Mouse (Mus musculus) lung, postnatal 0 days (tissue): ENCODE results near the gene Slc22a22.

ENCODE experiments used
- CTCF ChIP-seq: IDR thresholded peaks from 2 replicates; pipeline ENCODE4 v1.5.1; 2016; ENCODE audit warnings: antibody characterized with exemption, mild to moderate bottlenecking
- EP300 ChIP-seq: IDR thresholded peaks from 2 replicates; pipeline ENCODE4 v1.6.1; 2016; ENCODE audit warnings: antibody characterized with exemption, mild to moderate bottlenecking, control low read depth

DNA sequence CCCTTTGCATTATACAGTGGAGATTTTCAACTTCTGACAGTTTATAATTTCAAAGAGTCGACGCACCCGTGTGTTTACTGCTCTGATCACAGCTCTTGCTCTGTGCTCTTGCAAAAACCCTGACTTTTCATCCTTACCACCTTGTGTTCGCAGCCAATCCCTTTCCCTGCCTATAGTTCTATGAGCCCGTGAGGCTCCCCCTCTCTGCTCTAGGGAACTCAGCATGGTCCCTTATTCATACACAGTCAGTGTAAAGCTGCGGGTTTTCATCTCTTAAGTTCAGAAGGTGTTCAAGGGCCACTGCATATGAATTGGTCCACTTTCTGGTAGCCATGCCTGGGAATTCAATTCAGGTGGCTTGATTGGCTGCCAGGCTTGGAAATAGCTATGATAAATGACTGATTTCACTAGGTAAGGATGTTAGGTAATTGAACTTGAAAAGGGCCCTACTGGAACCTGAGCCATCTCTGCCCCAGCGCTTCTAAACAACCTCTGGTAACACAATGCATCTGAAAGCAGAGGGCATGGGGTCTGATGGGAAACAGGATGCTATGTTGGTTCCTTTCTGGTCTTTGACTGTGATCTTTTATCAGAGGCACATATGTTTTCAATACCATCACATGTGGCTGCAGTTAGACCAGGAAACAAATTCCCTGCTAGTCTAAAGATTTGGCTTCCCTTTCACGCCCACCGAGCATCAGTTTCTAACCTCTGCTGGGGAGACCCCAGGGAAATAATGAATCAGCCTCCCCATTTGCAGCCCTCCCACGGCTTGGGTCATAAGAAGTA, 46.3 kb upstream of the Slc22a22 start:
- no peak for TF ChIP-seq CTCF
- no peak for TF ChIP-seq EP300
